Mouse (Mus musculus) E14TG2a.4 (cell line): Measurements from ENCODE around the gene Hist2h2aa2.

ENCODE experiments used
- CTCF ChIP-seq: conservative IDR thresholded peaks from 2 replicates; pipeline ENCODE4 v1.5.1; 2014; ENCODE audit warnings: low read length
- NANOG ChIP-seq: IDR thresholded peaks from 2 replicates; pipeline ENCODE4 v1.6.1; 2014; ENCODE audit warnings: borderline replicate concordance, low read length, mixed read lengths

GRCm38 (mm10) chr3:96194966-96195365 lies 45.1 kb downstream of the Hist2h2aa2 start:
- TF ChIP-seq CTCF (no peak), NANOG (no peak)
